Mouse (Mus musculus): ENCODE measurements around the gene Ptpn7. TPM values are rescaled to one million over a fixed set of nuclear protein-coding genes. Genes with fewer than 3 reads are reported as not detected.
"Not testable (repeated sequence)": the region's sequence is repeated elsewhere in the genome, so short reads cannot be mapped to it uniquely, and the experiment has no call there.

Ptpn7 gene
- polyA plus RNA-seq, 2 experiments = 9.4 to 12.4 TPM

GRCm38 (mm10) chr1:135185936-135186335, 53.4 kb downstream of the Ptpn7 start:
- Histone ChIP-seq H3K9ac (replicated peaks) (no peak overlapping the region), H3K4me3 (ENCODE audit: insufficient read depth in 1 of 2, low read depth in 2 of 2, low read length in 2 of 2) (no peak overlapping the region), H3K27me3 (ENCODE audit: control insufficient read depth, insufficient read depth, low read length) (no peaks in the 10 kb centered on the region), H3K4me2 (ENCODE audit: low read depth) (no peak overlapping the region), H3K9me3 (ENCODE audit: control insufficient read depth, low read length) (no peaks in the 10 kb centered on the region), H3K27ac (no peak overlapping the region), H3K4me1 (replicated peaks; ENCODE audit: control insufficient read depth in 2 of 2, insufficient read depth in 2 of 2, low read length in 1 of 2) (no peaks in the 10 kb centered on the region), H3K36me3 (replicated peaks; ENCODE audit: control insufficient read depth, insufficient read depth, low read depth) (no peaks in the 10 kb centered on the region)
- 40% methylated on average over 5 of the region's 5 CpGs for WGBS (ENCODE audit: insufficient replicate concordance)
- ATAC-seq (ENCODE audit: insufficient read depth) = no peak
- DNase-seq (ENCODE audit: low read depth in 3 of 3, low spot score in 3 of 3) = no peak
- TF ChIP-seq CTCF (IDR thresholded peaks at IDR 0.05; ENCODE audit: low read depth) = no peak

- no peak overlapping the region for H3K4me2 ChIP-seq (ENCODE audit: low read depth)
- no peaks in the 10 kb centered on the region for H3K4me1 ChIP-seq (replicated peaks; ENCODE audit: control insufficient read depth in 2 of 2, insufficient read depth in 2 of 2, low read length in 1 of 2)
- TF ChIP-seq EP300 (IDR thresholded peaks at IDR 0.05; ENCODE audit: low read depth) (no peak), CTCF (IDR thresholded peaks at IDR 0.05; ENCODE audit: low read depth) (no peak)
- H3K9ac ChIP-seq (replicated peaks) = no peak overlapping the region
- 34% methylated on average over 8 of the region's 8 CpGs for WGBS (ENCODE audit: insufficient replicate concordance)
- ATAC-seq (ENCODE audit: insufficient read depth) (no peak), DNase-seq (ENCODE audit: low read depth in 3 of 3, low spot score in 3 of 3) (no peak)
- no peak overlapping the region for H3K4me3 ChIP-seq (ENCODE audit: insufficient read depth in 1 of 2, low read depth in 2 of 2, low read length in 2 of 2)
- no peaks in the 10 kb centered on the region for H3K9me3 ChIP-seq (ENCODE audit: control insufficient read depth, low read length)
- H3K27ac ChIP-seq = no peak overlapping the region
- H3K27me3 ChIP-seq (ENCODE audit: control insufficient read depth, insufficient read depth, low read length) = no peaks in the 10 kb centered on the region
- H3K36me3 ChIP-seq (replicated peaks; ENCODE audit: control insufficient read depth, insufficient read depth, low read depth) = no peaks in the 10 kb centered on the region
Measured at GRCm38 (mm10) chr1:135186427-135186826, 53.9 kb downstream of the Ptpn7 start.

- H3K9ac ChIP-seq (replicated peaks); H3K4me2 ChIP-seq (ENCODE audit: low read depth); H3K27ac ChIP-seq; H3K36me3 ChIP-seq (replicated peaks; ENCODE audit: control insufficient read depth, insufficient read depth, low read depth); H3K4me3 ChIP-seq (ENCODE audit: insufficient read depth in 1 of 2, low read depth in 2 of 2, low read length in 2 of 2); ATAC-seq (ENCODE audit: insufficient read depth); H3K4me1 ChIP-seq (replicated peaks; ENCODE audit: control insufficient read depth in 2 of 2, insufficient read depth in 2 of 2, low read length in 1 of 2); H3K27me3 ChIP-seq (ENCODE audit: control insufficient read depth, insufficient read depth, low read length); H3K9me3 ChIP-seq (ENCODE audit: control insufficient read depth, low read length); DNase-seq (ENCODE audit: low read depth in 3 of 3, low spot score in 3 of 3): not testable (repeated sequence)
- WGBS (ENCODE audit: insufficient replicate concordance) = 40% methylated on average over 2 of the region's 2 CpGs
Measured at GRCm38 (mm10) chr1:135187016-135187415, 54.5 kb downstream of the Ptpn7 start.

- no peak for ATAC-seq (ENCODE audit: insufficient read depth)
- H3K4me2 ChIP-seq (ENCODE audit: low read depth) = no peak overlapping the region
- TF ChIP-seq CTCF (IDR thresholded peaks at IDR 0.05; ENCODE audit: low read depth) (no peak), EP300 (IDR thresholded peaks at IDR 0.05; ENCODE audit: low read depth) (no peak)
Measured at GRCm38 (mm10) chr1:135188197-135188596, 55.7 kb downstream of the Ptpn7 start.

GRCm38 (mm10) chr1:135189186-135189585, 56.7 kb downstream of the Ptpn7 start:
- Histone ChIP-seq H3K27ac (no peak overlapping the region), H3K36me3 (replicated peaks; ENCODE audit: control insufficient read depth, insufficient read depth, low read depth) (no peaks in the 10 kb centered on the region), H3K4me1 (replicated peaks; ENCODE audit: control insufficient read depth in 2 of 2, insufficient read depth in 2 of 2, low read length in 1 of 2) (no peaks in the 10 kb centered on the region), H3K27me3 (ENCODE audit: control insufficient read depth, insufficient read depth, low read length) (no peaks in the 10 kb centered on the region), H3K4me3 (ENCODE audit: insufficient read depth in 1 of 2, low read depth in 2 of 2, low read length in 2 of 2) (no peak overlapping the region), H3K9me3 (ENCODE audit: control insufficient read depth, low read length) (no peaks in the 10 kb centered on the region), H3K4me2 (ENCODE audit: low read depth) (no peak overlapping the region), H3K9ac (replicated peaks) (no peak overlapping the region)
- DNase-seq (ENCODE audit: low read depth in 3 of 3, low spot score in 3 of 3) (no peak), ATAC-seq (ENCODE audit: insufficient read depth) (no peak)
- TF ChIP-seq EP300 (IDR thresholded peaks at IDR 0.05; ENCODE audit: low read depth) = no peak
- no peak for TF ChIP-seq CTCF (IDR thresholded peaks at IDR 0.05; ENCODE audit: low read depth)
- WGBS (ENCODE audit: insufficient replicate concordance) = 64% methylated on average over 4 of the region's 4 CpGs

More at GRCm38 (mm10) chr1:135188197-135188596, 55.7 kb downstream of the Ptpn7 start:
- no peaks in the 10 kb centered on the region for H3K27me3 ChIP-seq (ENCODE audit: control insufficient read depth, insufficient read depth, low read length)
- no peaks in the 10 kb centered on the region for H3K4me1 ChIP-seq (replicated peaks; ENCODE audit: control insufficient read depth in 2 of 2, insufficient read depth in 2 of 2, low read length in 1 of 2)
- no peak for DNase-seq (ENCODE audit: low read depth in 3 of 3, low spot score in 3 of 3)
- no peaks in the 10 kb centered on the region for H3K9me3 ChIP-seq (ENCODE audit: control insufficient read depth, low read length)
- no peaks in the 10 kb centered on the region for H3K36me3 ChIP-seq (replicated peaks; ENCODE audit: control insufficient read depth, insufficient read depth, low read depth)
- no peak overlapping the region for H3K9ac ChIP-seq (replicated peaks)
- H3K27ac ChIP-seq = no peak overlapping the region
- H3K4me3 ChIP-seq (ENCODE audit: insufficient read depth in 1 of 2, low read depth in 2 of 2, low read length in 2 of 2) = no peak overlapping the region
- WGBS (ENCODE audit: insufficient replicate concordance) = 40% methylated on average over 3 of the region's 3 CpGs

GRCm38 (mm10) chr1:135194335-135194734, 61.8 kb downstream of the Ptpn7 start:
- H3K4me2 ChIP-seq (ENCODE audit: low read depth); DNase-seq (ENCODE audit: low read depth in 3 of 3, low spot score in 3 of 3); H3K27ac ChIP-seq; H3K4me3 ChIP-seq (ENCODE audit: insufficient read depth in 1 of 2, low read depth in 2 of 2, low read length in 2 of 2); H3K4me1 ChIP-seq (replicated peaks; ENCODE audit: control insufficient read depth in 2 of 2, insufficient read depth in 2 of 2, low read length in 1 of 2); H3K36me3 ChIP-seq (replicated peaks; ENCODE audit: control insufficient read depth, insufficient read depth, low read depth); H3K27me3 ChIP-seq (ENCODE audit: control insufficient read depth, insufficient read depth, low read length); H3K9ac ChIP-seq (replicated peaks); H3K9me3 ChIP-seq (ENCODE audit: control insufficient read depth, low read length); ATAC-seq (ENCODE audit: insufficient read depth): not testable (repeated sequence)
- 66% methylated on average over 5 of the region's 5 CpGs for WGBS (ENCODE audit: insufficient replicate concordance)

Other genes with a start within 250 kb of the Ptpn7 start
- 1.3 and 1.6 TPM in 2 replicates for gene Ppp1r12b, start 176.8 kb upstream of the Ptpn7 start, polyA plus RNA-seq (2012; rRNA removed)
- gene Ppp1r12b, start 176.8 kb upstream of the Ptpn7 start, polyA plus RNA-seq (2014; fragmentation: Nextera tagmentation; extraction: Ambion mirVana) = 1.7 TPM in 2 replicates
- gene Ube2t, start 170.1 kb upstream of the Ptpn7 start, polyA plus RNA-seq (2012; rRNA removed) = 16.3 and 22.2 TPM in 2 replicates
- gene Ube2t, start 170.1 kb upstream of the Ptpn7 start, polyA plus RNA-seq (2014; fragmentation: Nextera tagmentation; extraction: Ambion mirVana) = 37.2 and 37.6 TPM in 2 replicates
- 0.02 TPM in 2 replicates for gene Lgr6, start 27.4 kb upstream of the Ptpn7 start, polyA plus RNA-seq (2012; rRNA removed)
- 0.05 and 0.08 TPM in 2 replicates for gene Lgr6, start 27.4 kb upstream of the Ptpn7 start, polyA plus RNA-seq (2014; fragmentation: Nextera tagmentation; extraction: Ambion mirVana)
- 8.1 and 9.2 TPM in 2 replicates for gene Arl8a, start 14.1 kb downstream of the Ptpn7 start, polyA plus RNA-seq (2012; rRNA removed)
- gene Arl8a, start 14.1 kb downstream of the Ptpn7 start, polyA plus RNA-seq (2014; fragmentation: Nextera tagmentation; extraction: Ambion mirVana) = 7.2 and 8.5 TPM in 2 replicates
- 0.01 TPM in 1 of 2 replicates, not detected in the other for gene Gpr37l1, start 35.0 kb downstream of the Ptpn7 start, polyA plus RNA-seq (2012; rRNA removed)
- not detected in 2 replicates for gene Gpr37l1, start 35.0 kb downstream of the Ptpn7 start, polyA plus RNA-seq (2014; fragmentation: Nextera tagmentation; extraction: Ambion mirVana)
- 0.57 and 0.58 TPM in 2 replicates for gene Elf3, start 125.9 kb downstream of the Ptpn7 start, polyA plus RNA-seq (2012; rRNA removed)
- 0.43 and 0.61 TPM in 2 replicates for gene Elf3, start 125.9 kb downstream of the Ptpn7 start, polyA plus RNA-seq (2014; fragmentation: Nextera tagmentation; extraction: Ambion mirVana)
- gene Rnpep, start 151.4 kb downstream of the Ptpn7 start, polyA plus RNA-seq (2012; rRNA removed) = 7.3 and 8.4 TPM in 2 replicates
- 23.0 and 24.2 TPM in 2 replicates for gene Rnpep, start 151.4 kb downstream of the Ptpn7 start, polyA plus RNA-seq (2014; fragmentation: Nextera tagmentation; extraction: Ambion mirVana)
- gene Timm17a, start 181.1 kb downstream of the Ptpn7 start, polyA plus RNA-seq (2012; rRNA removed) = 15.4 and 26.0 TPM in 2 replicates
- 136 and 146 TPM in 2 replicates for gene Timm17a, start 181.1 kb downstream of the Ptpn7 start, polyA plus RNA-seq (2014; fragmentation: Nextera tagmentation; extraction: Ambion mirVana)
- gene Lmod1, start 192.1 kb downstream of the Ptpn7 start, polyA plus RNA-seq (2012; rRNA removed) = 0.05 and 0.08 TPM in 2 replicates
- gene Lmod1, start 192.1 kb downstream of the Ptpn7 start, polyA plus RNA-seq (2014; fragmentation: Nextera tagmentation; extraction: Ambion mirVana) = 0.04 and 0.10 TPM in 2 replicates
- 0.64 and 0.84 TPM in 2 replicates for gene Shisa4, start 242.5 kb downstream of the Ptpn7 start, polyA plus RNA-seq (2012; rRNA removed)
- 0.41 and 0.56 TPM in 2 replicates for gene Shisa4, start 242.5 kb downstream of the Ptpn7 start, polyA plus RNA-seq (2014; fragmentation: Nextera tagmentation; extraction: Ambion mirVana)